Mouse (Mus musculus) MEL (cell line): ENCODE results near the gene Cdkal1.

ENCODE experiments used
- CHD2 ChIP-seq: IDR thresholded peaks from 2 replicates; pipeline ENCODE4 v1.6.1; 2011; ENCODE audit warnings: low read length, improper control_type of control experiment
- CTCF ChIP-seq, 3 experiments: IDR thresholded peaks in 2 of 3; conservative IDR thresholded peaks in 1 of 3; 2 replicates each; pipeline ENCODE4 v1.5.1; 2011 to 2012; ENCODE audit warnings: low read length in 3 of 3, low read depth in 2 of 3, mild to moderate bottlenecking in 2 of 3, improper control_type of control experiment in 1 of 3, inconsistent platforms in 1 of 3, mixed read lengths in 1 of 3, moderate library complexity in 1 of 3; ENCODE audit not compliant: control insufficient read depth in 1 of 3, insufficient read depth in 1 of 3, poor library complexity in 1 of 3, severe bottlenecking in 1 of 3
- POLR2A ChIP-seq, 2 experiments: IDR thresholded peaks; 2 replicates each; pipeline ENCODE4 v1.6.1; 2011 to 2012; ENCODE audit warnings: low read length in 2 of 2, mild to moderate bottlenecking in 2 of 2, control low read depth in 1 of 2, improper control_type of control experiment in 1 of 2, low read depth in 1 of 2, moderate library complexity in 1 of 2; ENCODE audit not compliant: control insufficient read depth in 1 of 2, insufficient read depth in 1 of 2, poor library complexity in 1 of 2
- RCOR1 ChIP-seq: IDR thresholded peaks from 2 replicates; pipeline ENCODE4 v1.6.1; 2012; ENCODE audit warnings: low read depth, mild to moderate bottlenecking, inconsistent platforms, low read length, improper control_type of control experiment
- TBP ChIP-seq: IDR thresholded peaks from 2 replicates; pipeline ENCODE4 v1.8.0; 2011; ENCODE audit warnings: low read depth, low read length, improper control_type of control experiment
- TCF12 ChIP-seq: IDR thresholded peaks from 2 replicates; pipeline ENCODE4 v1.6.1; 2014; ENCODE audit warnings: low read depth, mild to moderate bottlenecking, inconsistent platforms, low read length, improper control_type of control experiment, moderate library complexity
- ZKSCAN1 ChIP-seq: IDR thresholded peaks from 2 replicates; pipeline ENCODE4 v1.6.1; 2012; ENCODE audit warnings: low read depth, mild to moderate bottlenecking, inconsistent platforms, low read length, improper control_type of control experiment, moderate library complexity

- TF ChIP-seq RCOR1 (no peak), POLR2A (IDR thresholded peaks at IDR 0.05; ENCODE audit: control insufficient read depth in 1 of 2, insufficient read depth in 1 of 2, low read depth in 1 of 2, low read length in 2 of 2, poor library complexity in 1 of 2) (no peak), CTCF (IDR thresholded peaks at IDR 0.05 in 2 of 3, conservative IDR thresholded peaks at IDR 0.05 in 1 of 3; ENCODE audit: control insufficient read depth in 1 of 3, insufficient read depth in 1 of 3, low read depth in 2 of 3, low read length in 3 of 3, poor library complexity in 1 of 3, severe bottlenecking in 1 of 3) (no peak), CHD2 (no peak), TCF12 (no peak), ZKSCAN1 (no peak), TBP (no peak)
Observed at GRCm38 (mm10) chr13:29698307-29698985, 157.0 kb downstream of the Cdkal1 start.
